Mouse (Mus musculus): ENCODE measurements around the gene Ddo. TPM values are rescaled to one million over a fixed set of nuclear protein-coding genes. Genes with fewer than 3 reads are reported as not detected.

Ddo gene
- not detected for total RNA-seq (2023)

GRCm38 (mm10) chr10:40629656-40630311 is at the start of gene Ddo:
Gene Ddo, plus strand, starts transcription at chr10:40630011.

GRCm38 (mm10) chr10:40683092-40683867 is 53.5 kb downstream of the Ddo start, which contains the start of gene Mettl24:
Gene Mettl24, plus strand, starts transcription at chr10:40683282.

Other genes starting within 250 kb of the Ddo start
- gene Slc22a16, start 59.7 kb upstream of the Ddo start, total RNA-seq (2023): not detected
- 0.89 TPM for gene Mettl24, start 53.3 kb downstream of the Ddo start, total RNA-seq (2023)